Comparison of ENCODE assay signal across 10 mouse cellular contexts in the genomic region with DNA sequence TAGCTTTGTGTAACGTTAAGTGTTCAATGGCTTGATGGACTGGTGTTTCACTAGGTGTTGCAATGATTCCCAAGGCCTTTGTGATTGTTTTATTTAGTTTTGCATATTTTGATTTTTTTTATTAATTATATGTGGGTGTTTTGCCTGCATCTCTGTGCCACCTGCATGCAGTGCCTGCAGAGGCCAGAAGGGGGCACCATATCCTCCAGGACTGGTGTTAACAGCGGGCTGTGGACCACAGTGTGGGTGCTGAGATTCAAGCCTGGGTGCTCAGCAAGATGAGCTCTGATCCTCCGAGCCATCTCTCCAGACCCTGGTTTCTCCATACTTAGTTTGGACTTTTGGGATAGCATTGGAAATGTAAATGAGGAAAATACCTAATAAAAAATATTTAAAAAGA.
DNase-seq lines count a peak whose midpoint lies in the region; TF ChIP-seq lines count a peak whose summit lies in the region.
"Had no signal": no experiment of that assay in that cellular context is flagged by ENCODE, and none has a peak within 500 bp of the region (broad histone marks: within the 10 kb centered on the region; RNA-seq: fewer than 3 reads in every experiment).

No protein-coding gene starts in this region.

- no peak overlapping the region for H3K4me3 ChIP-seq in heart, adult 2 months
- H3K4me3 ChIP-seq in thymus, adult 2 months (ENCODE audit: control insufficient read depth, insufficient read depth, low read length), result no peak overlapping the region
- H3K4me3 ChIP-seq in limb, embryonic 10.5 days, result no peak overlapping the region
- H3K4me3 ChIP-seq: embryonic facial prominence, embryonic 13.5 days; liver, embryonic 15.5 days had no signal

- no peak overlapping the region for H3K27ac ChIP-seq in heart, adult 2 months
- no peak overlapping the region for H3K27ac ChIP-seq in thymus, adult 2 months (ENCODE audit: control insufficient read depth, insufficient read depth, low read length)
- H3K27ac ChIP-seq in limb, embryonic 10.5 days, result no peak overlapping the region
- H3K27ac ChIP-seq: embryonic facial prominence, embryonic 13.5 days; liver, embryonic 15.5 days had no signal

- no peak for DNase-seq in heart, adult 2 months
- DNase-seq in heart, adult 8-10 months (ENCODE audit: low spot score), result no peak
- peak; percentile 53 for DNase-seq in thymus, adult 2 months
- no peak for DNase-seq in thymus, postnatal 0 days (ENCODE audit: low spot score)
- DNase-seq in limb, embryonic 10.5 days (ENCODE audit: low spot score), result peak; percentile 47
- no peak for DNase-seq in embryo, embryonic 10 days (ENCODE audit: low spot score)
- DNase-seq in cerebellum, adult 11-12 months, result no peak
- DNase-seq in embryo, embryonic 11 days, result no peak

- intact Hi-C loops in heart, adult 2 months (cut with DNase I), result no loop called here

- H3K36me3 ChIP-seq in heart, adult 2 months (ENCODE audit: control insufficient read depth, insufficient read depth, low read length), result no peaks in the 10 kb centered on the region
- H3K36me3 ChIP-seq in thymus, adult 2 months (ENCODE audit: control insufficient read depth, insufficient read depth, low read length), result no peaks in the 10 kb centered on the region
- no peaks in the 10 kb centered on the region for H3K36me3 ChIP-seq in limb, embryonic 10.5 days
- H3K36me3 ChIP-seq: embryonic facial prominence, embryonic 13.5 days; liver, embryonic 15.5 days had no signal

- TF ChIP-seq EP300 in heart, adult 2 months (IDR thresholded peaks at IDR 0.05; ENCODE audit: insufficient read depth, low read depth, low read length), result no peak

- H3K27me3 ChIP-seq in heart, adult 2 months (ENCODE audit: control insufficient read depth, insufficient read depth, low read length), result no peaks in the 10 kb centered on the region
- H3K27me3 ChIP-seq in thymus, adult 2 months (ENCODE audit: control insufficient read depth, insufficient read depth, low read length), result no peaks in the 10 kb centered on the region
- no peaks in the 10 kb centered on the region for H3K27me3 ChIP-seq in limb, embryonic 10.5 days (ENCODE audit: low read depth, poor library complexity, severe bottlenecking)
- H3K27me3 ChIP-seq: embryonic facial prominence, embryonic 13.5 days; liver, embryonic 15.5 days had no signal

- H3K4me1 ChIP-seq in heart, adult 2 months (ENCODE audit: control insufficient read depth, insufficient read depth, low read length), result peaks cover 14% of the 10 kb centered on the region
- peaks cover 28% of the 10 kb centered on the region for H3K4me1 ChIP-seq in thymus, adult 2 months (replicated peaks; ENCODE audit: control insufficient read depth, insufficient read depth, low read length)
- peaks cover 36% of the 10 kb centered on the region for H3K4me1 ChIP-seq in limb, embryonic 10.5 days

- no peak for TF ChIP-seq POLR2A in heart, adult 2 months (IDR thresholded peaks at IDR 0.05; ENCODE audit: insufficient read depth, low read depth, low read length)
- no peak for TF ChIP-seq POLR2A in thymus, adult 2 months (IDR thresholded peaks at IDR 0.05; ENCODE audit: control insufficient read depth, extremely low read depth, insufficient read depth, low read length, poor library complexity)

- peaks cover 5% of the 10 kb centered on the region; the same call in 1 of the 2 replicates for H3K79me2 ChIP-seq in heart, adult 2 months (replicated peaks; ENCODE audit: control insufficient read depth, insufficient read depth, low read length)

- peak; percentile 83 for TF ChIP-seq CTCF in heart, adult 2 months (IDR thresholded peaks at IDR 0.05)
- peak; percentile 86 for TF ChIP-seq CTCF in thymus, adult 2 months (IDR thresholded peaks at IDR 0.05; ENCODE audit: borderline replicate concordance, control insufficient read depth, extremely low read depth, insufficient read depth, low read length, poor library complexity)

- no peak overlapping the region for H3K9ac ChIP-seq in heart, adult 2 months (ENCODE audit: low read depth, low read length)
- H3K9ac ChIP-seq: embryonic facial prominence, embryonic 13.5 days; liver, embryonic 15.5 days had no signal

- 96% methylated on average over 3 of the region's 3 CpGs for WGBS in heart, adult 2 months
- WGBS in thymus, adult 2 months, result 94% methylated on average over 3 of the region's 3 CpGs
- WGBS in limb, embryonic 10.5 days, result 77% methylated on average over 3 of the region's 3 CpGs

- H3K9me3 ChIP-seq in limb, embryonic 10.5 days (replicated peaks), result no peaks in the 10 kb centered on the region
- H3K9me3 ChIP-seq: embryonic facial prominence, embryonic 13.5 days; liver, embryonic 15.5 days had no signal

Comparison
In these comparisons a context has a peak if more than half of its experiments do, and no peak if none do; other contexts are left out.
1. DNase-seq: peak in thymus, adult 2 months (single experiment) and limb, embryonic 10.5 days (single experiment); none in heart, adult 2 months (0 of 2), heart, adult 8-10 months (single experiment), thymus, postnatal 0 days (single experiment), embryo, embryonic 10 days (single experiment), cerebellum, adult 11-12 months (single experiment) and embryo, embryonic 11 days (single experiment).